Mouse (Mus musculus) cerebellum, adult 2 months (tissue): ENCODE results near the gene Optn. TPM values are rescaled to one million over a fixed set of nuclear protein-coding genes. Genes with fewer than 3 reads are reported as not detected.

Experiments
- DNase-seq, 2 experiments: peaks; one replicate each; pipeline ENCODE4 v3.0.0; 2021
- H3K27ac ChIP-seq: fragments of 200-500 bp; 2 replicates; pipeline ENCODE4 v1.5.1; 2012; ENCODE audit warnings: low read length, control low read depth, inconsistent platforms; ENCODE audit not compliant: insufficient read depth
- H3K27me3 ChIP-seq: fragments of 200-500 bp; 2 replicates; pipeline ENCODE4 v1.6.1; 2012; ENCODE audit warnings: inconsistent platforms, mild to moderate bottlenecking, low read length, moderate library complexity; ENCODE audit not compliant: control insufficient read depth, insufficient read depth
- H3K4me1 ChIP-seq: fragments of 200-500 bp; 2 replicates; pipeline ENCODE4 v1.6.1; 2011; ENCODE audit warnings: low read length; ENCODE audit not compliant: control insufficient read depth, insufficient read depth
- H3K4me3 ChIP-seq: fragments of 200-500 bp; replicated peaks from 2 replicates; pipeline ENCODE3; 2011; ENCODE audit warnings: mild to moderate bottlenecking, low read depth, low read length, control low read depth; ENCODE audit not compliant: insufficient read depth
- CTCF ChIP-seq: fragments of 200-500 bp; IDR thresholded peaks from 2 replicates; pipeline ENCODE4 v1.5.1; 2011; ENCODE audit warnings: low read depth, mild to moderate bottlenecking, control low read depth, low read length, moderate library complexity, borderline replicate concordance; ENCODE audit not compliant: insufficient read depth
- POLR2A ChIP-seq: fragments of 200-500 bp; IDR thresholded peaks from 2 replicates; pipeline ENCODE4 v1.6.1; 2011; ENCODE audit warnings: low read length, control low read depth, borderline replicate concordance; ENCODE audit not compliant: insufficient read depth
- WGBS: fragments of 180-500 bp; shearing (Covaris S2); methylation state at CpG from one replicate; pipeline ENCODE4 v1.1.7; 2018; 5-methylcytosine and 5-hydroxymethylcytosine counted together
- polyA plus RNA-seq: library from polyadenylated mRNA; depleted of rRNA; stranded (reverse); fragments of >200 nt; gene quantifications from 2 replicates; pipeline ENCODE4 v1.2.3, GENCODE M21; 2012

The Optn gene
- polyA plus RNA-seq, 1 experiment, result 16.3 TPM

DNA sequence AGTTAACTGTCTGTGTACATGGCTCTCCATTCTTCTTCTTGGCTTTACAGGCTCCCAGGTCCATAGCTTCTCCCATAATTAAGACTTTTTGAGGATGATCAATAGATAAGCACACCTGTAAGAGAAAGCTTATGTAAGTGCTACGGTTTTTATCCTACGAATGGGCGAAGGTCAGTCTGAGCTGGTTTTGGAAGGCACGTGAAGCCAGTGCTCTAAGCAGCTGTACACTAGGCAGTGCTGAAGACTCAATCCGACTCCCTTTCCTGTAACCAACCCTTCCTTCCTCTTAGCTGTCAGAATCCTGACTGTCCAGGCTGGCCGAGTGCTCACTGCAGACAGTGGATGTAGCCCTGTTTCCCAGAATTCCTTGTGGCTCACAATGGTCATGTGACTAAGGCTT lies 62.6 kb downstream of the Optn start:
- WGBS, result 92% methylated on average over 6 of the region's 6 CpGs
- TF ChIP-seq POLR2A (no peak), CTCF (no peak)
- no peak for DNase-seq

DNA sequence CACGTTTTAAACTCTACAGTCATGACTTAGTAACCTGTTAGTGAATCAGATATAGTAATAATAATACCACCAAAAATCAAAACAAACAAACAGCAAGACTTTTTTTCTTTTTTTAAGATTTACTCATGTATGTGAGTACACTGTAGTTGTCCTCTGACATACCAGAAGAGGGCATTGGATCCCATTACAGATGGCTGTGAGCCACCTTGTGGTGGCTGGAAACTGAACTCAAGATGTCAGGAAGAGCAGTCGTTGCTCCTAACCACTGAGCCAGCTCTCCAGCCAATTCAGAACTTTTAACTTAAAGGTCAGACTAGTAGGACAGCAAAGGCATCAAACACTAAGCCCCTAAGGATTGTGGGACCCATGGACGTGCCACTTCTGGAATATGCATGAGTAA lies 64.9 kb downstream of the Optn start:
- Histone ChIP-seq H3K27ac (no peak overlapping the region), H3K4me3 (no peak overlapping the region), H3K27me3 (no peaks in the 10 kb centered on the region), H3K4me1 (no peaks in the 10 kb centered on the region)
- TF ChIP-seq POLR2A (no peak), CTCF (no peak)
- WGBS, result 70% methylated on average over 3 of the region's 3 CpGs
- DNase-seq, result no peak

More for the DNA sequence above, 62.6 kb downstream of the Optn start:
- no peaks in the 10 kb centered on the region for H3K4me1 ChIP-seq
- no peak overlapping the region for H3K27ac ChIP-seq
- no peaks in the 10 kb centered on the region for H3K27me3 ChIP-seq
- no peak overlapping the region for H3K4me3 ChIP-seq

DNA sequence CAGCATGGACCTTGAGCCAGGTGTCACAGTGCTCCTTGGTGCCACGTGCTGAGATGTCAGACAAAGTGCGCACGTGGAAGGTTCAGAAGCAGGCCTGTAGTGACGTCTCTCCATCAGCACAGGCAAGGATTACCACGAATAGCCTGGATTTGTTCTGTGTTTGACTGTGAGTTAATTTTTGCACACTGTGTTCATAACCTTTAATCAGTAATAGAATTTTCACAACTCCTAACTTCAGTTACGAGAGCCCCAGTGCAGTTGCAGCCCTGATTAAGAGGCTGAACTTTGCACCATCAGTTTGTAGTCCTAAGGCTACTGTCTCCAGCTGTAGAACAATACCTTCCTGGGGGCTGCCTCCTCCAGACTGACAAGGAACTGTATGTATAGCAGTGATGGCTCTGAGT lies 67.4 kb downstream of the Optn start:
- Histone ChIP-seq H3K4me3 (no peak overlapping the region), H3K4me1 (no peaks in the 10 kb centered on the region), H3K27me3 (no peaks in the 10 kb centered on the region), H3K27ac (no peak overlapping the region)
- 92% methylated on average over 6 of the region's 6 CpGs for WGBS
- DNase-seq, result no peak
- TF ChIP-seq CTCF (no peak), POLR2A (no peak)

DNA sequence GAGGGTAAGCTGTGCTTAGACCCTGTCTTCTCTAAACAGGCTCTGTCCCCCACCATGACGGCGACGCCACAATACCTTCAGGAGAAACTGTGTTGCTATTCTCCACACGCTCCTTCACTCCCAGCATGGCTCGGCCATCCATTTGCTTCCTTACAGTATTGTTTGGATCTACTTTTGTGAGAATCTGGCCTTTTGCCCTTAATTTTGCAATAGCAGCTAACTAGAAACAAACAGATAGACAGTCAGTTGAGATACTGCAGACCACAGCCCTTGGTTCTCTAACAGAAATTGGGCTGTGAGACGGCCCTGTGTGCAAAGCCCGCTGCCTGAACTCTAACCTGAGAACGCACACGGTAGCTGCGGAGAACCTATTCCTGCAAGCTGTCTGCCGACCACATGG lies 68.2 kb downstream of the Optn start:
- Histone ChIP-seq H3K4me3 (no peak overlapping the region), H3K27ac (no peak overlapping the region), H3K4me1 (no peaks in the 10 kb centered on the region), H3K27me3 (no peaks in the 10 kb centered on the region)
- TF ChIP-seq CTCF (no peak), POLR2A (no peak)
- WGBS, result 94% methylated on average over 11 of the region's 11 CpGs
- DNase-seq, result no peak

GRCm38 (mm10) chr2:4994436-4994835 lies 69.4 kb downstream of the Optn start:
- TF ChIP-seq CTCF (no peak), POLR2A (no peak)
- no peaks in the 10 kb centered on the region for H3K27me3 ChIP-seq
- no peak for DNase-seq
- H3K4me3 ChIP-seq, result no peak overlapping the region
- no peaks in the 10 kb centered on the region for H3K4me1 ChIP-seq
- 91% methylated on average over 4 of the region's 4 CpGs for WGBS
- no peak overlapping the region for H3K27ac ChIP-seq

DNA sequence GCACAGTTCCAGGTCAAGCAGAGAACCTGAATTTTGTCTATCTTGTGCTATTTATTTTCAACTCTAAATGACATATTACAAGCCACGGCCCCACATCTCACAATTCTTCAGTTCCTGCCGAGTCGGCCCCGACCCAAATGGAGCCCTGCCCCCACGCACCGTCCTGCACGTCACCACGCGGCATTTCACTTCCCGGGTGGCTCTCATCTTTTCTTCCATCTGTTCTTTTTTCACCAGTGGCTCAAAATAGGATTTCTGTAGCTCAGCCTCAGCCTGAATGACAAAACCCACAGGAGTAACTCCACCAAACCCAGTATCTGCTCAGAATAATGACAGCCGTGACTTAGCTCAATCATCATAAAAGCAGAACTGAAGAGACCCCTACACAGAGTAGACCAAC lies 70.3 kb downstream of the Optn start:
- WGBS, result 44% methylated on average over 11 of the region's 11 CpGs
- Histone ChIP-seq H3K27me3 (no peaks in the 10 kb centered on the region), H3K4me1 (no peaks in the 10 kb centered on the region), H3K4me3 (no peak overlapping the region), H3K27ac (no peak overlapping the region)
- TF ChIP-seq CTCF, result no peak
- no peak for TF ChIP-seq POLR2A
- no peak for DNase-seq

DNA sequence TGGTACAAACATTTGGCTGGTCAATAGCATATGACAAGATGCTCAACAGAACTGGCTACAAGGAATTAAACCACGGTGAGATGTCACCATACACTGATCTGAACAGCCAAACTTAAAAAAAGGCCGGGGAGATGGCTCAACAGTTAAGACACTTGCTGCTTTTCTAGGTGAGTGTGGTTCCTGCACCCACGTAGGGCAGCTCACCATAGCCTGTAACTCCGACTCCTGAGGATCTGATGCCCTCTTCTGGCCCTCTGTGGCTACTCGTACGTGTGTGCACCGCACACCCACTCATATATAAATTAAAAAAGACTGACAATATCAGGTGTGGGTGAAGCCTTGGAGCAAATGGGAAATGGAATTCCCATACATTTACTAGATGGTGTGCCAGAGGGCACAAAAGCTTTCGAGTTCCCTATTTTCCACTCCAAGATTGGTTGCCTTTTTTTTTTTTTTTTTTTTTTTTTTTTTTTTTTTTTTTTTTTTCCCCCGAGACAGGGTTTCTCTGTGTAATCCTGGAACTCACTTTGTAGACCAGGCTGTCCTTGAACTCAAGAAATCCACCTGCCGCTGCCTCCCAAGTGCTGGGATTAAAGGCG lies 74.9 kb downstream of the Optn start:
- TF ChIP-seq POLR2A (no peak), CTCF (no peak)
- DNase-seq, result no peak
- WGBS, result 85% methylated on average over 11 of the region's 11 CpGs

GRCm38 (mm10) chr2:4987388-4988180 lies 76.3 kb downstream of the Optn start:
- no peak overlapping the region for H3K4me3 ChIP-seq
- no peak for DNase-seq
- 84% methylated on average over 8 of the region's 8 CpGs for WGBS

More for the DNA sequence above, 74.9 kb downstream of the Optn start:
- Histone ChIP-seq H3K4me3 (no peak overlapping the region), H3K27me3 (no peaks in the 10 kb centered on the region), H3K4me1 (no peaks in the 10 kb centered on the region), H3K27ac (no peak overlapping the region)

More at GRCm38 (mm10) chr2:4987388-4988180, 76.3 kb downstream of the Optn start:
- Histone ChIP-seq H3K27me3 (no peaks in the 10 kb centered on the region), H3K27ac (no peak overlapping the region), H3K4me1 (no peaks in the 10 kb centered on the region)
- TF ChIP-seq CTCF, result no peak
- no peak for TF ChIP-seq POLR2A
